Mouse (Mus musculus) hindbrain, embryonic 14.5 days (tissue): ENCODE data around the gene Cdh4. TPM values are rescaled to one million over a fixed set of nuclear protein-coding genes. Genes with fewer than 3 reads are reported as not detected.

Experiments used
- ATAC-seq: fragments of 200-750 bp; cut with Nextera tagmentation; 2 replicates; pipeline ENCODE4 v1.8.0; 2017; ENCODE audit warnings: moderate number of reproducible peaks, mild to moderate bottlenecking, moderate TSS enrichment, moderate library complexity; ENCODE audit not compliant: low FRiP score
- DNase-seq: peaks from one replicate; pipeline ENCODE4 v3.0.0-alpha.2; 2015; ENCODE audit warnings: low spot score
- H3K27ac ChIP-seq: fragments of 300-500 bp; sonication (generic); 2 replicates; pipeline ENCODE4 v1.5.1; 2014; ENCODE audit warnings: mild to moderate bottlenecking, moderate library complexity
- H3K27me3 ChIP-seq: fragments of 300-500 bp; sonication (generic); 2 replicates; pipeline ENCODE4 v1.6.1; 2014; ENCODE audit warnings: mild to moderate bottlenecking, low read length, mixed read lengths; ENCODE audit not compliant: control insufficient read depth, insufficient read depth
- H3K36me3 ChIP-seq: fragments of 300-500 bp; sonication (generic); replicated peaks from 2 replicates; pipeline ENCODE4 v1.6.1; 2014; ENCODE audit not compliant: control insufficient read depth, insufficient read depth
- H3K4me1 ChIP-seq: fragments of 300-500 bp; sonication (generic); replicated peaks from 2 replicates; pipeline ENCODE4 v1.6.1; 2014; ENCODE audit warnings: antibody characterized with exemption, low read length, mixed read lengths; ENCODE audit not compliant: control insufficient read depth, insufficient read depth
- H3K4me2 ChIP-seq: fragments of 300-500 bp; sonication (generic); replicated peaks from 2 replicates; pipeline ENCODE4 v1.6.1; 2014; ENCODE audit warnings: mild to moderate bottlenecking, moderate library complexity
- H3K4me3 ChIP-seq: fragments of 300-500 bp; sonication (generic); replicated peaks from 2 replicates; pipeline ENCODE4 v1.5.1; 2014; ENCODE audit warnings: mild to moderate bottlenecking, low read length
- H3K9ac ChIP-seq: fragments of 300-500 bp; sonication (generic); 2 replicates; pipeline ENCODE4 v1.6.1; 2014
- H3K9me3 ChIP-seq: fragments of 300-500 bp; sonication (generic); 2 replicates; pipeline ENCODE4 v1.6.1; 2016; ENCODE audit warnings: low read length; ENCODE audit not compliant: control insufficient read depth
- WGBS: fragments of 180-500 bp; shearing (Covaris S2); extraction: QIAGEN DNeasy Blood & Tissue Kit; methylation state at CpG from one replicate; pipeline ENCODE4 v1.1.7; 2014; 5-methylcytosine and 5-hydroxymethylcytosine counted together
- polyA plus RNA-seq: library from polyadenylated mRNA; unstranded; fragments of >200 nt; fragmentation: Nextera tagmentation; extraction: Ambion mirVana; gene quantifications from 2 replicates; pipeline ENCODE4 v1.2.1, GENCODE M21; 2014

Gene Cdh4
- polyA plus RNA-seq, 1 experiment from 2014 or later, result 32.8 TPM

DNA sequence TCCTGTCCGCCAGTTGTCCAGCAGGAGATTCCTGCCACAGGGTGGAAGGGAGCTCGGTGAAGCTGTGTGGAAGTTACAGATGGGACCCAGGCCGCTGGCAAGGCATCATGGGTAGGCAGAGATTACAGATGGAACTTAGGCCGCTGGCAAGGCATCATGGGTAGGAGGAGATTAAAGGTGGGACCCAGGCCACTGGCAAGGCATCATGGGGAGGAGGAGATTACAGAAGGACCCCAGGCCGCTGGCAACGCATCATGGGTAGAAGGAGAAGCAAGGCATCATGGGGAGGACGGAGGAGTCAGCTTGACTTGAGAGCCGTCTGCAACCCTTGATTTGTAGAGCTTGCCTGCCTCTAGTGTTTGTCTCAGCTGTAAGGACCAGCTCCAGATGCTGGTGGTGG, 281.2 kb downstream of the Cdh4 start:
- no peak overlapping the region for H3K27ac ChIP-seq
- H3K4me2 ChIP-seq, result no peak overlapping the region
- H3K4me3 ChIP-seq, result no peak overlapping the region
- no peaks in the 10 kb centered on the region for H3K27me3 ChIP-seq
- no peaks in the 10 kb centered on the region for H3K9me3 ChIP-seq
- WGBS, result 94% methylated on average over 8 of the region's 8 CpGs
- H3K36me3 ChIP-seq, result no peaks in the 10 kb centered on the region
- H3K4me1 ChIP-seq, result no peaks in the 10 kb centered on the region
- H3K9ac ChIP-seq, result no peak overlapping the region
- DNase-seq, result no peak
- no peak for ATAC-seq

DNA sequence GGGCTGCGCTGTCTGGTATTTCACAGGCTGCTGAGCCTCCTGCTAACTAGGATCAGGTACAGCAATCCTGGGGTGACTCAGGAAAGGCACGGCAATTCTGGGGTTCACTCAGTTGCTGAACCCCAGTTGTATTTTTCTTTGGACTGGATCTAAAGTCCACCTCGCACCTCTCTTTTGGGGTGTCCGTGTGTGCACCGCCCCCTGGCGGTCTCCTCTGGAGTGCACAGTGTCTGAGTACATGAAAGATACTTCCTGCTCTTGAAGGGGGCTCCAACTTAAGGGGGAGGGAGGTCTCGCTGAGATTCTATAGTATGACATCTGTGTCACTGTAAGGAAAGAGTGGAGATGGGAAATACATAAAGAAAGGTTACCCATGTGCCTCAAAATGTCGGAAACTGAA, 286.8 kb downstream of the Cdh4 start:
- Histone ChIP-seq H3K27me3 (no peaks in the 10 kb centered on the region), H3K9ac (no peak overlapping the region), H3K27ac (no peak overlapping the region), H3K4me2 (no peak overlapping the region), H3K4me3 (no peak overlapping the region), H3K9me3 (no peaks in the 10 kb centered on the region), H3K36me3 (no peaks in the 10 kb centered on the region), H3K4me1 (peaks cover 4% of the 10 kb centered on the region)
- DNase-seq (no peak), ATAC-seq (no peak)
- 58% methylated on average over 8 of the region's 8 CpGs for WGBS

GRCm38 (mm10) chr2:179729802-179730201, 287.6 kb downstream of the Cdh4 start:
- ATAC-seq, result no peak
- H3K36me3 ChIP-seq, result no peaks in the 10 kb centered on the region
- 75% methylated on average over 4 of the region's 4 CpGs for WGBS
- no peak overlapping the region for H3K4me3 ChIP-seq
- no peaks in the 10 kb centered on the region for H3K9me3 ChIP-seq
- peaks cover 4% of the 10 kb centered on the region for H3K4me1 ChIP-seq
- no peak for DNase-seq
- no peaks in the 10 kb centered on the region for H3K27me3 ChIP-seq
- H3K9ac ChIP-seq, result no peak overlapping the region
- no peak overlapping the region for H3K27ac ChIP-seq
- H3K4me2 ChIP-seq, result no peak overlapping the region

GRCm38 (mm10) chr2:179733141-179733831, 291.1 kb downstream of the Cdh4 start:
- H3K4me2 ChIP-seq, result no peak overlapping the region
- peak; percentile 56 for DNase-seq

DNA sequence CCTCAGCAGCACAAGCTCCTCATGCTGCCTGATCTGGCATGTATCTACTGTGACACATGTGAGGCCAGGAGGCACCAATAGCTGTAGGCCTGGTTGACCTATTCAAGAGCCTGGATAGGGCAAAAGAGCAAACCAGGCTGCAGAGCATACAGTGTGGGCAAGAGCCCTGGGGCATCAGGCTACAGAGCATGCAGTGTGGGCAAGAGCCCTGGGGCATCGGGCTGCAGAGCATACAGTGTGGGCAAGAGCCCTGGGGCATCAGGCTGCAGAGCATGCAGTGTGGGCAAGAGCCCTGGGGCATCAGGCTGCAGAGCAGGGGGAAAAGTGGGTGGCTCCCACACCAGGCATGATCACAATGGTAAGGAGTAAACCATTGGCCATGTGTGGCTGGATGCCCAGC, 300.2 kb downstream of the Cdh4 start:
- Histone ChIP-seq H3K4me2 (no peak overlapping the region), H3K4me1 (no peaks in the 10 kb centered on the region), H3K9ac (no peak overlapping the region), H3K27ac (no peak overlapping the region), H3K27me3 (no peaks in the 10 kb centered on the region), H3K36me3 (no peaks in the 10 kb centered on the region), H3K9me3 (no peaks in the 10 kb centered on the region), H3K4me3 (no peak overlapping the region)
- WGBS, result 92% methylated on average over 1 of the region's 1 CpGs
- no peak for ATAC-seq
- DNase-seq, result no peak

More at GRCm38 (mm10) chr2:179733141-179733831, 291.1 kb downstream of the Cdh4 start:
- H3K4me1 ChIP-seq, result peaks cover 4% of the 10 kb centered on the region
- ATAC-seq, result peak; percentile 60
- WGBS, result 20% methylated on average over 16 of the region's 16 CpGs
- H3K27me3 ChIP-seq, result no peaks in the 10 kb centered on the region
- H3K9me3 ChIP-seq, result no peaks in the 10 kb centered on the region
- H3K4me3 ChIP-seq, result no peak overlapping the region
- peak overlapping the region; percentile 22; the same call in 1 of the 2 replicates for H3K27ac ChIP-seq
- H3K36me3 ChIP-seq, result no peaks in the 10 kb centered on the region
- H3K9ac ChIP-seq, result no peak overlapping the region

DNA sequence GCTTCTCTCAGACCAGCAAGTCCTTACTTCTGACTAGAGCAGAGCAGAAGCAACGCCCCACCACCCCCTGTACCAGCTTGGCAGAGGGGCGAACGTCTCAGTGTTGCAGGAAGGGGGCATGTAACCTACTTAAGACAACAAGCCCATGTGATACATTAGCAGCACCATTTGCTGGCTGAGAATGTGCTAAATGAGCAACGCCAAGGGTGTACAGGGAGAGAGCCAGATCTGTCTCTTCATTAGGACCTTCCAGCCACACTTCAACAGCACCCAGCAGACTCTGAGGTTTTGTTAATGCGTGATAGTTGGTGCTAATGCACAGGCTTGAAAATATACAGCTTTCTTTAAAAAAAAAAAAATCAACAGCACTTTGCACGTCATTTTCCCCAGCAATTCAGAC, 300.6 kb downstream of the Cdh4 start:
- ATAC-seq, result peak; percentile 14; the same call in 1 of the 2 replicates
- Histone ChIP-seq H3K27ac (no peak overlapping the region), H3K9me3 (no peaks in the 10 kb centered on the region), H3K27me3 (no peaks in the 10 kb centered on the region), H3K4me3 (no peak overlapping the region), H3K36me3 (no peaks in the 10 kb centered on the region), H3K9ac (no peak overlapping the region), H3K4me1 (no peaks in the 10 kb centered on the region), H3K4me2 (no peak overlapping the region)
- no peak for DNase-seq
- WGBS, result 85% methylated on average over 6 of the region's 6 CpGs

DNA sequence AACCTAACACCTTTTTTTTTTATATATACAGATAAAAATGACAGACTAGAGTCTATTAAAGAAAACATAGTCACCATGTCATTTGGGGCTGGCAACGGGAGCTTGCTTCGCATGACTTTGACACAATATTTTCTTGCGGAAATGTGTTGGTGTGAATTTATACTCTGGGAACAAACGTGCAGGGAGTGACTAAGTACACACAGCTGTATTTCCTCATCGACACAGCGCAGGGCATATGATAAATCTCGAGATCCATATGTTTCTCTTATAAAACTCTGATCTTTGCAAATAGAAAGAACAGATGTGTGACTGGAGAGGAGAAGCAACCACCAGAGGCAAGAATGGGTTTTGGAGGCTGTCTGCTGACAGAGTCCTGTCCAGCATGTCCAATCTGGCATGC, 304.3 kb downstream of the Cdh4 start:
- ATAC-seq, result no peak
- peaks cover 6% of the 10 kb centered on the region; the same call in 1 of the 2 replicates for H3K4me1 ChIP-seq
- no peak overlapping the region for H3K4me2 ChIP-seq
- no peak overlapping the region for H3K4me3 ChIP-seq
- no peak for DNase-seq
- H3K27ac ChIP-seq, result no peak overlapping the region
- no peaks in the 10 kb centered on the region for H3K9me3 ChIP-seq
- WGBS, result 93% methylated on average over 7 of the region's 7 CpGs
- no peaks in the 10 kb centered on the region for H3K27me3 ChIP-seq
- H3K36me3 ChIP-seq, result no peaks in the 10 kb centered on the region
- no peak overlapping the region for H3K9ac ChIP-seq

DNA sequence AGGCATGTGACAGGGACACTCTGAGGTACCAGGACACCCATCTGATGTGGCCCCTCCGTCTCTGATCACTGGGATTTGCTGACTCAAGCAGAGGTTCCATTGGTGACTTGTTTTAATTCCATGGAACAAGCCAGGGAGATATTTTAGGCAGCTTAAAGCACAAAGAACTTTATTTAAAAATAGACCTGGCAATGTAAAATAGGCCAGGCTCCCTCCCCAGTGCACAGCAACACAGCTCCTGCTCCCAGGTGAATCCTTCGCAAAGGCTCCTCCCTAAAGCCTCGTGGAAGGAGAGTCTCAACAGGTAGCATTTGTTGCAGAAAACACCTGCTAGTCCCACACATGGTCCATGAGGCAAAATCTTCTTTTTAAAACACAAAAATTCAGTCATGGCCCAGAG, 307.2 kb downstream of the Cdh4 start:
- no peaks in the 10 kb centered on the region for H3K9me3 ChIP-seq
- ATAC-seq, result no peak
- no peak overlapping the region for H3K4me2 ChIP-seq
- no peak for DNase-seq
- H3K36me3 ChIP-seq, result no peaks in the 10 kb centered on the region
- 76% methylated on average over 3 of the region's 3 CpGs for WGBS
- H3K27me3 ChIP-seq, result no peaks in the 10 kb centered on the region
- H3K27ac ChIP-seq, result no peak overlapping the region
- peaks cover 12% of the 10 kb centered on the region for H3K4me1 ChIP-seq
- no peak overlapping the region for H3K4me3 ChIP-seq
- H3K9ac ChIP-seq, result no peak overlapping the region

GRCm38 (mm10) chr2:179753811-179754210, 311.6 kb downstream of the Cdh4 start:
- no peaks in the 10 kb centered on the region for H3K36me3 ChIP-seq
- no peak overlapping the region for H3K4me2 ChIP-seq
- H3K27ac ChIP-seq, result peak overlapping the region; percentile 35; the same call in 1 of the 2 replicates
- WGBS, result 63% methylated on average over 9 of the region's 9 CpGs
- no peak for ATAC-seq
- peaks cover 12% of the 10 kb centered on the region for H3K4me1 ChIP-seq
- no peak overlapping the region for H3K9ac ChIP-seq
- H3K9me3 ChIP-seq, result no peaks in the 10 kb centered on the region
- H3K27me3 ChIP-seq, result no peaks in the 10 kb centered on the region
- no peak for DNase-seq
- H3K4me3 ChIP-seq, result no peak overlapping the region

DNA sequence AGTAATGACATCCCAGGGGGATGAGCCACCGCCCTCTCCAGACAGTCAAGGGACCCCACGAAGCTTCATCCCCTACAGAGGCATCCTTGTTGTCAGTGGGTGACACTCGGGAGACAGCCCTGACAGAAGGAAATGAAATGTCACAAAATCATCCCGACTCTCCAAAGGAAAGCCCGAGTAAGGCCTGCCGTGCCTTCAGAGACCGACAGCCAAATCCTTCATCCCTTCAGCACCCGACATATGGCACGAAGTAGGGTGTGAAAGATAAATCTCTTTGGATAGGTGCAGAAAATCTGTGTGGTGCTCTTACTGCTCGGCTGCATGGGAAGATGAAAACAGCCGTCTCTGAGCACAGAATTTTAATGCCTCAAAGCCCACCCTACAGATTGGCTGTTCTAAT, 312.5 kb downstream of the Cdh4 start:
- Histone ChIP-seq H3K36me3 (no peaks in the 10 kb centered on the region), H3K9me3 (no peaks in the 10 kb centered on the region), H3K4me2 (no peak overlapping the region), H3K4me3 (no peak overlapping the region), H3K9ac (no peak overlapping the region), H3K4me1 (peaks cover 12% of the 10 kb centered on the region), H3K27ac (no peak overlapping the region), H3K27me3 (no peaks in the 10 kb centered on the region)
- ATAC-seq (no peak), DNase-seq (no peak)
- WGBS, result 66% methylated on average over 11 of the region's 11 CpGs
